Mouse (Mus musculus) lung, embryonic 14.5 days (tissue): ENCODE measurements at regions not wholly inside any gene's neighbourhood (a gene's known extent, or its start where the extent isn't known, plus 50 kb on each side); places are given as distances from the start of the nearest gene placed in this dataset.

Experiments
- ATAC-seq: fragments of 200-750 bp; cut with Nextera tagmentation; 2 replicates; pipeline ENCODE4 v1.8.0; 2017; ENCODE audit warnings: mild to moderate bottlenecking, moderate TSS enrichment, moderate library complexity; ENCODE audit not compliant: insufficient read depth
- DNase-seq: peaks from one replicate; pipeline ENCODE4 v3.0.0-alpha.2; 2015
- H3K27ac ChIP-seq: fragments of 300-500 bp; sonication (generic); 2 replicates; pipeline ENCODE4 v1.5.1; 2014; ENCODE audit warnings: low read depth, mild to moderate bottlenecking, moderate library complexity
- H3K27me3 ChIP-seq: fragments of 300-500 bp; sonication (generic); 2 replicates; pipeline ENCODE4 v1.6.1; 2014; ENCODE audit warnings: low read length, control low read depth; ENCODE audit not compliant: insufficient read depth
- H3K36me3 ChIP-seq: fragments of 300-500 bp; sonication (generic); 2 replicates; pipeline ENCODE4 v1.6.1; 2014; ENCODE audit warnings: control low read depth; ENCODE audit not compliant: insufficient read depth
- H3K4me1 ChIP-seq: fragments of 300-500 bp; sonication (generic); 2 replicates; pipeline ENCODE4 v1.6.1; 2014; ENCODE audit warnings: antibody characterized with exemption, control low read depth; ENCODE audit not compliant: insufficient read depth
- H3K4me2 ChIP-seq: fragments of 300-500 bp; sonication (generic); 2 replicates; pipeline ENCODE4 v1.6.1; 2014; ENCODE audit warnings: mild to moderate bottlenecking
- H3K4me3 ChIP-seq: fragments of 300-500 bp; sonication (generic); 2 replicates; pipeline ENCODE4 v1.5.1; 2014; ENCODE audit warnings: low read depth, low read length
- H3K9ac ChIP-seq: fragments of 300-500 bp; sonication (generic); 2 replicates; pipeline ENCODE4 v1.6.1; 2014
- H3K9me3 ChIP-seq: fragments of 300-500 bp; sonication (generic); 2 replicates; pipeline ENCODE4 v1.6.1; 2016; ENCODE audit warnings: low read depth, low read length, control low read depth
- CTCF ChIP-seq: IDR thresholded peaks from 2 replicates; pipeline ENCODE4 v1.5.1; 2016; ENCODE audit warnings: antibody characterized with exemption, low read depth
- WGBS: fragments of 180-500 bp; shearing (Covaris S2); extraction: QIAGEN DNeasy Blood & Tissue Kit; methylation state at CpG from one replicate; pipeline ENCODE4 v1.1.7; 2014; 5-methylcytosine and 5-hydroxymethylcytosine counted together

GRCm38 (mm10) chr5:119023947-119024346, 463.5 kb downstream of the Med13l start:
- TF ChIP-seq CTCF = no peak
- Histone ChIP-seq H3K4me1 (no peaks in the 10 kb centered on the region), H3K27me3 (no peaks in the 10 kb centered on the region), H3K9me3 (no peaks in the 10 kb centered on the region), H3K4me3 (no peak overlapping the region), H3K4me2 (no peak overlapping the region), H3K9ac (no peak overlapping the region), H3K27ac (no peak overlapping the region), H3K36me3 (no peaks in the 10 kb centered on the region)
- ATAC-seq = no peak
- no peak for DNase-seq
- WGBS = 48% methylated on average over 8 of the region's 8 CpGs

- Histone ChIP-seq H3K4me2 (no peak overlapping the region), H3K4me3 (no peak overlapping the region), H3K27me3 (no peaks in the 10 kb centered on the region), H3K4me1 (no peaks in the 10 kb centered on the region), H3K27ac (no peak overlapping the region), H3K9me3 (no peaks in the 10 kb centered on the region), H3K36me3 (no peaks in the 10 kb centered on the region), H3K9ac (no peak overlapping the region)
- DNase-seq = no peak
- TF ChIP-seq CTCF = no peak
- ATAC-seq = no peak
- WGBS = 88% methylated on average over 5 of the region's 5 CpGs
These were observed 471.6 kb downstream of the Med13l start for GRCm38 (mm10) chr5:119032051-119032450.

GRCm38 (mm10) chr5:119044548-119044947, 484.1 kb downstream of the Med13l start:
- Histone ChIP-seq H3K27ac (no peak overlapping the region), H3K4me3 (no peak overlapping the region), H3K9me3 (no peaks in the 10 kb centered on the region), H3K9ac (no peak overlapping the region), H3K27me3 (no peaks in the 10 kb centered on the region), H3K36me3 (no peaks in the 10 kb centered on the region), H3K4me2 (no peak overlapping the region), H3K4me1 (no peaks in the 10 kb centered on the region)
- WGBS = 56% methylated on average over 10 of the region's 10 CpGs
- ATAC-seq (no peak), DNase-seq (no peak)
- no peak for TF ChIP-seq CTCF

GRCm38 (mm10) chr5:119047581-119047980, 487.1 kb downstream of the Med13l start:
- Histone ChIP-seq H3K9me3 (no peaks in the 10 kb centered on the region), H3K9ac (no peak overlapping the region), H3K4me3 (no peak overlapping the region), H3K4me2 (no peak overlapping the region), H3K4me1 (no peaks in the 10 kb centered on the region; the same call in 1 of the 2 replicates), H3K27me3 (no peaks in the 10 kb centered on the region), H3K27ac (no peak overlapping the region), H3K36me3 (no peaks in the 10 kb centered on the region)
- no peak for TF ChIP-seq CTCF
- 21% methylated on average over 4 of the region's 4 CpGs for WGBS
- ATAC-seq = no peak
- no peak for DNase-seq

- 0 out of 2 replicates have a peak, but pooled peaks have one; percentile 7 for TF ChIP-seq CTCF
- no peak overlapping the region for H3K9ac ChIP-seq
- H3K4me2 ChIP-seq = no peak overlapping the region
- H3K4me3 ChIP-seq = no peak overlapping the region
- H3K9me3 ChIP-seq = no peaks in the 10 kb centered on the region
- no peaks in the 10 kb centered on the region for H3K27me3 ChIP-seq
- no peaks in the 10 kb centered on the region; the same call in 1 of the 2 replicates for H3K4me1 ChIP-seq
- DNase-seq (peak; percentile 82), ATAC-seq (peak; percentile 73)
- WGBS = 13% methylated on average over 11 of the region's 11 CpGs
- H3K36me3 ChIP-seq = no peaks in the 10 kb centered on the region
- H3K27ac ChIP-seq = peak overlapping the region; percentile 71
These were observed 492.0 kb downstream of the Med13l start for GRCm38 (mm10) chr5:119052354-119052996.

- Histone ChIP-seq H3K27me3 (no peaks in the 10 kb centered on the region), H3K4me1 (no peaks in the 10 kb centered on the region; the same call in 1 of the 2 replicates), H3K36me3 (no peaks in the 10 kb centered on the region), H3K27ac (no peak overlapping the region), H3K9ac (no peak overlapping the region), H3K4me2 (no peak overlapping the region), H3K9me3 (no peaks in the 10 kb centered on the region), H3K4me3 (no peak overlapping the region)
- peak; percentile 47 for TF ChIP-seq CTCF
- 84% methylated on average over 8 of the region's 8 CpGs for WGBS
- ATAC-seq (no peak), DNase-seq (no peak)
These were observed 493.3 kb downstream of the Med13l start for GRCm38 (mm10) chr5:119053738-119054137.

- H3K27me3 ChIP-seq = no peaks in the 10 kb centered on the region
- H3K9me3 ChIP-seq = no peaks in the 10 kb centered on the region
- ATAC-seq (no peak), DNase-seq (no peak)
- no peak for TF ChIP-seq CTCF
- H3K4me1 ChIP-seq = no peaks in the 10 kb centered on the region; the same call in 1 of the 2 replicates
- no peak overlapping the region for H3K4me3 ChIP-seq
- H3K4me2 ChIP-seq = no peak overlapping the region
- H3K9ac ChIP-seq = no peak overlapping the region
- 60% methylated on average over 6 of the region's 6 CpGs for WGBS
- H3K27ac ChIP-seq = no peak overlapping the region
- H3K36me3 ChIP-seq = no peaks in the 10 kb centered on the region
These were observed 493.9 kb downstream of the Med13l start for GRCm38 (mm10) chr5:119054393-119054792.
